Mouse (Mus musculus): Measurements from ENCODE around the gene 1700019N19Rik. TPM values are rescaled to one million over a fixed set of nuclear protein-coding genes. Genes with fewer than 3 reads are reported as not detected.

1700019N19Rik gene
- polyA plus RNA-seq, 1 experiment from 2014 or later, result not detected

DNA sequence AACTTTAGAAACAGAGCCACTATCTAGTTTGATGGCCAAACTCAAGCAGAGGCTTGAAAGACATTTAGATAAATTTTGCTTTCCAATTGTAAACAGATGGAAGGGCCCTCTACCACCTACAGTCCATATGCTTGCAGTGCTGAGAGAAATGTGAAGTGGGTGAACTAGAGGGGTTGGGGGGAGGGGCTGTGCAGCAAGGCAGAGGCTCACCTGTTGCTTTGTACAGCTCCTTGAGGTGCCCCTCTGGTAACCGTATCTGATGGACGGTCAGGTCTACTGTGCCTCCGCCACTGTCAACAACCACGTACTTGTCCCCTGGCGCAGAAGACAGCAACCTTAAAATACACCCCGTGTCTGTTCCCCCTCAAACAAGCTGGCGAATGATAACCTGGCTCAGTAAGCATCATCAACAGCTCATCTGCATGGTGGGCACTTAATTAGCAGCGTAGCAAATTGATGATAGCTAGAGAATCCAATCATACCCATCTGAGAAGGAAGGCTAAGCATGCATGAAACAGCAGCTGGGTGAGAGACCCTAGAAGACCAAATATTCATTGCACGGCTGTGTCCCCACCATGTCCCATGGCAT, 11.0 kb upstream of the 1700019N19Rik start:
- Histone ChIP-seq H3K4me3 (replicated peaks) (no peak overlapping the region), H3K4me1 (no peaks in the 10 kb centered on the region), H3K27me3 (no peaks in the 10 kb centered on the region), H3K9me3 (replicated peaks) (no peaks in the 10 kb centered on the region), H3K36me3 (no peaks in the 10 kb centered on the region), H3K9ac (no peak overlapping the region), H3K27ac (replicated peaks) (no peak overlapping the region), H3K4me2 (replicated peaks) (no peak overlapping the region)
- no peak for ATAC-seq (ENCODE audit: insufficient number of reproducible peaks, low FRiP score, low TSS enrichment, low read depth)
- 89% methylated on average over 9 of the region's 9 CpGs for WGBS

DNA sequence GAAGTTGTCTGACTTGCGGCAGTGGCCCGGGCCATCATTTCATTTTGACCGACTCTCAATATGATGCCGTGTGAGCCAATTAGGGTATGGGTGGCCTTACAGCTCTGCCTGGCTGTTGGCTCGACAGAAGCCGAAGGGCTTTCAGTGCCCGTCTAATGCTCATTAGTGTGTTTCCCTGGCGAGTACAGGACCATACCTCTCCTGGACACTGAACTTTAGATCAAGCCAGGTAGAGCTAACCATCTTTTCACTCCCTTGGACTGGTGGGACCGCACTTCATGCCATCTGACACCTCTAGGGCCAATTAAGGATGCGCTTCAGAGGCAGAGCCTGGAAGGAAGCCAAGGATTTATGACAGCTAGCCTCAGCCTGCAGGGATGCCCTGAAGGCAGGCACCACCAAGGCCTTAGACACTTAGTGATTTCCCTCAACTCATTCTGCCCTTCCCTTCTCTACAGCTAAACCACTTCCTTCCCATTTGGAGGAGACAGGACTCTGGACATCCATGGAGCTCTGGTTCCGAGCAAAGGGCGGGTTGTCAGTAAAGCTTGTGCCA, 931 bp upstream of the 1700019N19Rik start:
- ATAC-seq (ENCODE audit: insufficient number of reproducible peaks, low FRiP score, low TSS enrichment, low read depth), result 0 out of 2 replicates have a peak, but pooled peaks have one; percentile 29
- no peak overlapping the region for H3K9ac ChIP-seq
- H3K27ac ChIP-seq (replicated peaks), result no peak overlapping the region
- H3K36me3 ChIP-seq, result peaks cover 9% of the 10 kb centered on the region; the same call in 1 of the 2 replicates
- no peak overlapping the region for H3K4me3 ChIP-seq (replicated peaks)
- 77% methylated on average over 12 of the region's 12 CpGs for WGBS
- no peaks in the 10 kb centered on the region for H3K9me3 ChIP-seq (replicated peaks)
- H3K27me3 ChIP-seq, result no peaks in the 10 kb centered on the region
- no peak overlapping the region for H3K4me2 ChIP-seq (replicated peaks)
- H3K4me1 ChIP-seq, result no peaks in the 10 kb centered on the region

DNA sequence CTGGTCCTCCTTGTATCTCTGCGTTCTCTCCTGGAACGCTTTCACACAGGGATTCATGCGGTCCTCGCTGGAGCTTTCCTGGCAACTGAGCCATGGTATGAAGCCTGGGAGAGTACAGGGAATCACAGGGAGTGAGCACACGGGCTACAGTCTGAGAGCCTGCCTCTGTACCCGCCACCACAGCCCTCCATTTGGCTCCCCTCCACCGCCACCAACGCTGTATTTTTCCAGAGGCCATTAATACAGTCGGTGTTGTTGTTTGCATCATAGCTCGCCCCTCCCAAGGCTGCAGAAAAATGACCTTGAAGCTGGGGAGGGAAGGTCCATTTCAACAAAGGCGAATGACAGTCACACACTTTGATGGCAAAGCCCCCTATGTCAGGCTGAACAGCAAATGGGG, 5.1 kb downstream of the 1700019N19Rik start:
- Histone ChIP-seq H3K9me3 (replicated peaks) (no peaks in the 10 kb centered on the region), H3K27ac (replicated peaks) (no peak overlapping the region), H3K27me3 (no peaks in the 10 kb centered on the region), H3K4me1 (no peaks in the 10 kb centered on the region), H3K4me3 (replicated peaks) (no peak overlapping the region), H3K9ac (no peak overlapping the region), H3K4me2 (replicated peaks) (no peak overlapping the region), H3K36me3 (no peaks in the 10 kb centered on the region)
- 67% methylated on average over 11 of the region's 11 CpGs for WGBS
- ATAC-seq (ENCODE audit: insufficient number of reproducible peaks, low FRiP score, low TSS enrichment, low read depth), result no peak

DNA sequence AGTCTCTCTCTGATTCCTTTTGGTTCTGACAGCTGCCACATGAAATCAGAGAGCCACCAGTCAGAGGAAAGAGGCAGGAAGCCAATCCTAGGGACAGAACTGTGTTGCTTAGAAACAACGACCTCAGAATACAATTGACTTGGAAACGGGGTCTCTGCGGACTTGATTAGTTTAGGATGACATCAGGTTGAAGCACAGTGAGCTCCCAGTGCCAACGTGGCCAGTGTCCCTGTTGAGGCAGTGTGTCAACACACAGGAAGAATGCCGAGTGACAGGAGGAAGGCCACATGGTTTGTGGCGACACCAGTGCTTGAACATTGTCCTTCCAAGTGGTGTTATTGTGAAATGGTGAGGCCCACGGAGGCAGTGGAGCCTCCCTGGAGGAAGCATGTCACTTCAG, 10.3 kb downstream of the 1700019N19Rik start:
- Histone ChIP-seq H3K9me3 (replicated peaks) (no peaks in the 10 kb centered on the region), H3K4me3 (replicated peaks) (no peak overlapping the region), H3K4me2 (replicated peaks) (no peak overlapping the region), H3K9ac (no peak overlapping the region), H3K27ac (replicated peaks) (no peak overlapping the region), H3K4me1 (no peaks in the 10 kb centered on the region), H3K27me3 (no peaks in the 10 kb centered on the region), H3K36me3 (no peaks in the 10 kb centered on the region)
- ATAC-seq (ENCODE audit: insufficient number of reproducible peaks, low FRiP score, low TSS enrichment, low read depth), result no peak
- WGBS, result 46% methylated on average over 7 of the region's 7 CpGs

DNA sequence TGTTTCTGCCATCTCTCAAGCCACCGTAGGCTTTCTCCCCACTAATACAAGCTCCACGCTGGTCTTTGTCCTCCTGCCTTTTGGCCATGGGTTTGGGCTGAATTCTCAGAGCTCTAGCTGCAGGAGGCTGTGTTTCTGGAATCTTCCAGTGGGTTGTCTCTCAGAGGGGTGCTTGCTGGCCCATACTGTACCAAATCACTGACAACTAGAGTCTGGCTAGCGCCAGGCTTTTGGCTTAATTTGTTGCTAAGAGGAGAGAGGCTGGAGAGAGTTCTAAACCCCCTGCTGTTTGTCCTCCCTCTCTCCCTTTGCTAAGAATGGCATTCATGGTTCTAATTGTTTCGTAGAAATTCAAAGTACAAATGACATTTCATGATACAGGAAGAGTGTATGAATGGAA, 12.7 kb downstream of the 1700019N19Rik start:
- no peaks in the 10 kb centered on the region for H3K9me3 ChIP-seq (replicated peaks)
- no peak for ATAC-seq (ENCODE audit: insufficient number of reproducible peaks, low FRiP score, low TSS enrichment, low read depth)
- no peak overlapping the region for H3K9ac ChIP-seq
- no peak overlapping the region for H3K4me3 ChIP-seq (replicated peaks)
- no peaks in the 10 kb centered on the region for H3K27me3 ChIP-seq
- no peak overlapping the region for H3K4me2 ChIP-seq (replicated peaks)
- H3K27ac ChIP-seq (replicated peaks), result no peak overlapping the region
- H3K4me1 ChIP-seq, result no peaks in the 10 kb centered on the region
- no peaks in the 10 kb centered on the region for H3K36me3 ChIP-seq
- 59% methylated on average over 4 of the region's 4 CpGs for WGBS

DNA sequence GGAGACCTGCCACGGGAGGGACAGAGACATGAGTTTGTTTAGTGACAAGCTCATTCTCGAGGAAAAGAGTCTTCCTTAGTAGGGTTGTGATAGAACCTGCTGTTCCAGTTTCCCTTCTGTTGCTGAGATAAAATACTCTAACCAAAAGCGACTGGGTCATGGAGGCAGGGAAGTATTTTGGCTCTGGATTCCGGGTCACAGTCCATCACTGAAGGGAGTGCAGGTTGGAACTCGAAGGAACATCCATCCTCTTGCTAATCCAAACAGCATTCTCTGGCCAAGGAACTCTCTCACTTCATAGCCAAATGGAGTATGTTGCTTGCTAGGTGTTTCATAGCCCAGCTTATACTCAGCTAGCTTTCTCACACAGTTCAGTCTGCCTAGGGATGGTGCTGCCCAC, 17.8 kb downstream of the 1700019N19Rik start:
- Histone ChIP-seq H3K9ac (no peak overlapping the region), H3K27ac (replicated peaks) (no peak overlapping the region), H3K9me3 (replicated peaks) (no peaks in the 10 kb centered on the region), H3K4me3 (replicated peaks) (no peak overlapping the region), H3K27me3 (no peaks in the 10 kb centered on the region), H3K4me1 (no peaks in the 10 kb centered on the region), H3K4me2 (replicated peaks) (no peak overlapping the region), H3K36me3 (no peaks in the 10 kb centered on the region)
- whole genome bisulfite sequencing, result 58% methylated on average over 5 of the region's 5 CpGs
- ATAC-seq (ENCODE audit: insufficient number of reproducible peaks, low FRiP score, low TSS enrichment, low read depth), result no peak

DNA sequence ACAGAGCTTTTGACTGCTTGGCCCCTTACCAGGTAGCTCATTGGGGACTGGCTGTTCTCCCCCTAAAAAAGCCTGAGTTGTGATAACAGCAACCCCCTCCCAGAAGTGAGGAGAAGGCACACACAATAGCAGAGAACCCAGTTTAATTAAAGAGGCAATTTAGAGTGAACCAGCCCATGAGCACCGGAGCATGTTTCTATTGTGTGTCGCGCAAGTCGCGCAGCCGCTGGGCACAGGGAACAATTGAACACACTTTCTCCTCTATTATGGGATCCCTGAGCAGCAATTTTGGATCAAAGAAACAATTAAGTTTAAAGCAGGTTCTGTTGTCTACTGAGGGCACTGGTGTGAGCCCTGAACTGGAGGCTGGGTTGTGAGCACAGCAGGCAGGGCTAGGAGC, 26.9 kb downstream of the 1700019N19Rik start:
- no peak overlapping the region for H3K27ac ChIP-seq (replicated peaks)
- no peaks in the 10 kb centered on the region for H3K9me3 ChIP-seq (replicated peaks)
- peaks cover 5% of the 10 kb centered on the region; the same call in 1 of the 2 replicates for H3K4me1 ChIP-seq
- no peak overlapping the region for H3K4me3 ChIP-seq (replicated peaks)
- no peak for ATAC-seq (ENCODE audit: insufficient number of reproducible peaks, low FRiP score, low TSS enrichment, low read depth)
- no peaks in the 10 kb centered on the region for H3K36me3 ChIP-seq
- no peak overlapping the region for H3K4me2 ChIP-seq (replicated peaks)
- 83% methylated on average over 6 of the region's 6 CpGs for WGBS
- no peaks in the 10 kb centered on the region for H3K27me3 ChIP-seq
- H3K9ac ChIP-seq, result no peak overlapping the region

DNA sequence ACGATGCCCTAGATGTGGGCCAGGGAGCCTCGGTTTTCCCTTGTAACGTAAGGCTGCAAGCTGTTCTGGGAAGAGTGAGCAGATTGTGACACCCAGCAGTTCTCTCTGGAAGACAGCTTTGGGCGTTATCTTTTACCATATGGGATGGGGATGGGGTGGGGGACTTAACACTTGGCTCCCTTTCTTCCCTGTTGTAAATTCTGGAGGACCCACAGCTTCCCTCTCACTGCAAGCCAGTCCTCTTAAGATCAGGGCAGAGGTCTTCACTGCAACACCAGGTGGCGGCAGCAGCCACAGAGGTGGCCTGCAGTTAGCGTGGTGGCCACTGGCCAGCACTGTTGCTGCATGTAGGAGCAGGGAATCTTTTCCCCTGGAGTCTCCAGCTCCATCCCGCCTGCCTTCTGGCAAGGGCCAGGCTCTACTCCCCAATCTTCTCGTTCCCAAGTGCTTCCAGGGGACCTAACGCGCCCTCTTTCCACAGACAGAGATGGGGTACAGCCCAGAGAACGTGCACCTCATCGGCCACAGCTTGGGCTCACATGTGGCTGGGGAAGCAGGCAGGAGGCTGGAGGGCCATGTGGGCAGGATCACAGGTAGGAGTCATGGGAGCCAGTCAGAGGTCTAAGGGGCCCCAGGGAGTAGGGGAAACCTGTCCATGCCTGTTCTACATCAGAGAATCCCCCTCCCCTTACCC, 31.3 kb downstream of the 1700019N19Rik start:
- H3K9ac ChIP-seq, result no peak overlapping the region
- 10% methylated on average over 12 of the region's 12 CpGs for WGBS
- H3K4me2 ChIP-seq (replicated peaks), result no peak overlapping the region
- no peak for ATAC-seq (ENCODE audit: insufficient number of reproducible peaks, low FRiP score, low TSS enrichment, low read depth)
- peaks cover 5% of the 10 kb centered on the region; the same call in 1 of the 2 replicates for H3K4me1 ChIP-seq
- no peaks in the 10 kb centered on the region for H3K27me3 ChIP-seq
- H3K9me3 ChIP-seq (replicated peaks), result no peaks in the 10 kb centered on the region
- H3K27ac ChIP-seq (replicated peaks), result no peak overlapping the region
- H3K36me3 ChIP-seq, result no peaks in the 10 kb centered on the region
- no peak overlapping the region for H3K4me3 ChIP-seq (replicated peaks)

DNA sequence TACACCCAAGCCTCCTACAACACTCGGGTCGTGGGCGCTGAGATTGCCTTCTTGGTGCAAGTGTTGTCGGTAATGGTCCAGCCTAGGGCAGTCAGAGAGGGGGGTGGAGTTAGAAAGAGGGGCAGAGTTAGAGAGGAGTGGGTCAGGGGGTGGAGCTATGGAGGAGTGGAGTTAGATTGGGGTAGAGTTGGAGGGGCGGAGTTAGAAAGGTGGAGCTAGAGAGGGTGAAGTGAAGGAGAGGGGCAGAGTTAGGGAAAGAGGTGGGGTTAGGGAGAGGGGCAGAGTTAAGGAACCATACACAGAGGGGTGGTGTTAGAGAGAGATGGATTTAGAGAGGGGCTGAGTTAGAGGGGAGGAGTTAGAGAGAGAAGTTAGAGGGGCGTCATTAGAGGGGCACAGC, 31.9 kb downstream of the 1700019N19Rik start:
- Histone ChIP-seq H3K4me1 (peaks cover 5% of the 10 kb centered on the region; the same call in 1 of the 2 replicates), H3K9me3 (replicated peaks) (no peaks in the 10 kb centered on the region), H3K36me3 (no peaks in the 10 kb centered on the region), H3K27ac (replicated peaks) (no peak overlapping the region), H3K9ac (no peak overlapping the region), H3K4me2 (replicated peaks) (no peak overlapping the region), H3K4me3 (replicated peaks) (no peak overlapping the region), H3K27me3 (no peaks in the 10 kb centered on the region)
- peak; percentile 37; the same call in 1 of the 2 replicates for ATAC-seq (ENCODE audit: insufficient number of reproducible peaks, low FRiP score, low TSS enrichment, low read depth)
- 25% methylated on average over 6 of the region's 6 CpGs for WGBS

DNA sequence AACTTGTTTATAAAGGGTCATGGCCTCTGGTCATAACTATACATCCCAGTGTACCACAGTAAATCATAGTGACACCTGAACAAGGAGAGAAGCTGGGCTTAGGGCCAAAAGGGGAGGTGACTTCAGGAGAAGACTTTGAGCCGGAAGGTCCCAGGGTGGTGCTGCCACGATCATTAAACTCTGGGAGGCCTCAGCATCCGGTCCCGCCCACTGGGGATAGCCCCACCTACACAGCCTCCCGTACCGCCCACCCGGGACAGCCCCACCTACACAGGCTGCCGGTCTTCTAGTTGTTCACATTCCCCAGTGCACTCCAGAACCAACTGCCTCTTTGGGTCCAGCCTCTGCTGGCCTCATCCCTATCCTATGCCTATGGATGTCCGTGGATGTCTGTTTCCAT, 34.8 kb downstream of the 1700019N19Rik start, which contains the start of gene Pnliprp2:
Gene Pnliprp2, plus strand, starts transcription at position 297 of the 400 bp plus-strand sequence.
- Histone ChIP-seq H3K4me2 (replicated peaks) (no peak within 1 kb of the TSS), H3K27me3 (no peaks in the 10 kb centered on the region), H3K9ac (no peak within 1 kb of the TSS), H3K27ac (replicated peaks) (no peak within 1 kb of the TSS), H3K4me3 (replicated peaks) (no peak within 1 kb of the TSS), H3K4me1 (peaks cover 5% of the 10 kb centered on the region; the same call in 1 of the 2 replicates), H3K36me3 (no peaks in the 10 kb centered on the region), H3K9me3 (replicated peaks) (no peaks in the 10 kb centered on the region)
- WGBS, result 63% methylated on average over 9 of the region's 9 CpGs
- peak; percentile 76 for ATAC-seq (ENCODE audit: insufficient number of reproducible peaks, low FRiP score, low TSS enrichment, low read depth)

DNA sequence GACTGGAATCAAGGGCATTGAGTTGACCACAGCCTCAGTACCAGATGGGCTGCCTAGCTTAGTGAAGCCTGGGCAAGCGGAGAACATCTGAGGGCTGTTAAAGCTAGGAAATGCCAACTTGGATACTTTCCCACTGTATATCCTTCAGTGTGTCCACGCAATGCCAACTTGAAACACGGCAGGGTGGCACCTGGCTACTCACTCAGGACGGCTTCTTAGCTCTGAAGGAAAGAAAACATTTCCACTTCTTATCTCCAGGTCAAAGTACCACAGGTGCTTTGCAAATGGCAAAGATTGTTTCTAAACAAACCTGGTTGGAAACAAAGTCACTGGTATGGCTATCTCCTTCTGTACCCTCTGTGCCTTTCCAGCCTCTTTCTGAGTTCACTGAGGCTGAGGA, 35.4 kb downstream of the 1700019N19Rik start:
- ATAC-seq (ENCODE audit: insufficient number of reproducible peaks, low FRiP score, low TSS enrichment, low read depth), result no peak
- 93% methylated on average over 4 of the region's 4 CpGs for WGBS
- Histone ChIP-seq H3K27ac (replicated peaks) (no peak overlapping the region), H3K4me2 (replicated peaks) (no peak overlapping the region), H3K4me3 (replicated peaks) (no peak overlapping the region), H3K36me3 (no peaks in the 10 kb centered on the region), H3K4me1 (peaks cover 5% of the 10 kb centered on the region; the same call in 1 of the 2 replicates), H3K9ac (no peak overlapping the region), H3K27me3 (no peaks in the 10 kb centered on the region), H3K9me3 (replicated peaks) (no peaks in the 10 kb centered on the region)
